Mouse (Mus musculus) ES-Bruce4 (cell line): Measurements from ENCODE around the gene Nrxn1. TPM values are rescaled to one million over a fixed set of nuclear protein-coding genes. Genes with fewer than 3 reads are reported as not detected.

Source experiments
- H3K27ac ChIP-seq: 2 replicates; pipeline ENCODE4 v1.5.1; 2012; ENCODE audit warnings: low read length, inconsistent platforms; ENCODE audit not compliant: insufficient read depth
- H3K27me3 ChIP-seq: 2 replicates; pipeline ENCODE4 v1.6.1; 2012; ENCODE audit warnings: mild to moderate bottlenecking, low read length, inconsistent platforms; ENCODE audit not compliant: control insufficient read depth, poor library complexity, insufficient read depth, severe bottlenecking
- H3K36me3 ChIP-seq: 2 replicates; pipeline ENCODE4 v1.6.1; 2012; ENCODE audit warnings: inconsistent platforms, mild to moderate bottlenecking, low read length, moderate library complexity; ENCODE audit not compliant: control insufficient read depth, poor library complexity, insufficient read depth, severe bottlenecking
- H3K4me1 ChIP-seq: one replicate; pipeline ENCODE4 v1.8.1; 2011; ENCODE audit warnings: low read length; ENCODE audit not compliant: control insufficient read depth, insufficient read depth
- H3K4me3 ChIP-seq: 2 replicates; pipeline ENCODE4 v1.5.1; 2011; ENCODE audit warnings: low read depth, mild to moderate bottlenecking, low read length
- H3K9ac ChIP-seq: 2 replicates; pipeline ENCODE4 v1.6.1; 2012; ENCODE audit warnings: low read depth, mild to moderate bottlenecking, inconsistent platforms; ENCODE audit not compliant: poor library complexity, severe bottlenecking
- H3K9me3 ChIP-seq: replicated peaks from 2 replicates; pipeline ENCODE4 v1.6.1; 2012; ENCODE audit warnings: mild to moderate bottlenecking, low read length, inconsistent platforms; ENCODE audit not compliant: control insufficient read depth, poor library complexity, insufficient read depth, severe bottlenecking
- CTCF ChIP-seq: IDR thresholded peaks from one replicate; pipeline ENCODE4 v1.8.1; 2011; ENCODE audit warnings: low read depth, low read length
- EP300 ChIP-seq: IDR thresholded peaks from 2 replicates; pipeline ENCODE4 v1.6.1; 2011; ENCODE audit warnings: low read depth, low read length; ENCODE audit not compliant: insufficient read depth
- POLR2A ChIP-seq: IDR thresholded peaks from one replicate; pipeline ENCODE4 v1.8.1; 2011; ENCODE audit warnings: low read length; ENCODE audit not compliant: insufficient read depth
- polyA plus RNA-seq: library from polyadenylated mRNA; stranded (reverse); fragments of >200 nt; gene quantifications from 2 replicates; pipeline ENCODE4 v1.2.4, GENCODE M21; 2011; ENCODE audit warnings: low read depth; ENCODE audit not compliant: missing spikeins, insufficient read depth, insufficient read length

The Nrxn1 gene
- polyA plus RNA-seq, 1 experiment, result 5.6 TPM

DNA sequence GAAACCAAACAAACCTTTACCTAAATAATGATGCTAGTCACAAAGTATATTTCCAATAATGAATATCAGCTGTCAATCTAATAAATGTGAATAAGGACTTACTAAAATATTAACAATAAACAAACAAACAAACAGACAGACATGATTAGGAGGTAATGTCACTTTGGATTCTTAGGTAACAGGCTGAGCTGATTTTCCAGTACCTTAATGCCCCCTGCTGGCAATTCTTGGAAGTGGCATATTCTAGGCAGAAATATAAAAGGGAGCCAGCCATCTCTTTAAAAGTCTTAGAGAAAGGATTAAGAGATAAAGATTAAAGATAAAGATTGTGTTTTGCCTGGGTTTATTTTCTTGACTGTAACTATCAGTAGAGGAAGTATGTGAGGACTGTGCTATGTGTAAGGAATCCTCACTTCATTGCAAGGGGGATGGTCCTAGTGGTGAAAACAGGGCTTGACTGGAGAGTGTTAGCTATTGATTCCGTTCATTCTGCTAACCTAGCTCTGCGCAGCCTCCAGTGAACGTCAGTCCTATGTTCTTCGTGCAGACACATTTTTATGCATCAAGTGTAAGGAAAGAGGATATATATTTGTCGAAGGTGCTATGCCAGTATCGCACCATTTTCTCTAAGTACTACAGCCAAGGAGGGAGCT lies 591.7 kb downstream of the Nrxn1 start:
- Histone ChIP-seq H3K9me3 (no peaks in the 10 kb centered on the region), H3K27me3 (no peaks in the 10 kb centered on the region), H3K27ac (no peak overlapping the region), H3K9ac (no peak overlapping the region), H3K4me3 (no peak overlapping the region), H3K4me1 (no peaks in the 10 kb centered on the region), H3K36me3 (no peaks in the 10 kb centered on the region)
- TF ChIP-seq EP300, result no peak
- TF ChIP-seq CTCF, result peak; percentile 2

DNA sequence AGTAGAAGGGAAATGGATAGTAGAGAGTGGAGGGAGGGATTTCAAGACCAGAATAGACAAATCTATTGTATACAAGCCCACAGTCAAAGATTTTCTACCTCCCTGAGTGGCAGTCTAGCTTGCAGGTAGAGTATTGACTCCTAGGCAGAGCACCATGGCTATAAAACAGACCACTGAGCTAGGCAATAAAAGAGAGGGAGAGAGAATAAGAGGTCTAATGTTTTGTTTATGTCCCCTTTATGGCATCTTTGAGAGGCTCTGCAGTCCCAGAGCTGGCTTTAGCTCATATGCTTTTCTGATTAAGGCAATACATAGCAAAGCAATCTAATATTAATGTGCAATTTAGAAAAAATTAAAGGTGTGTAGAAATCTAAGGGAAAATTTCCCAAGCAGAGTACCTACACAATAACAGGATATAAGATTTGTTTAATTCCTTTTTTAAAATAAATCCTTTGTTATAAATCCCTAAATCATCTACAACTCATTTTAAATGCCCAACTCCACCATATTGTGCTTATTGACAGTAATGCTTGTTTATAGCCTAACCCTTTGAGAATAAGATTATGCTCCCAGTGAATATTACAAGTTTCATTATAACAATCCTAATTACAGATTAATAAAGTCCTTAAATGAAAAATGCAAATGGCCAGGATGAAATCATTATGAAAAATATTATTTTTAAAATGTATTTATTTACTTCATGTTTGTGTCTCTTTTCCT lies 613.2 kb downstream of the Nrxn1 start:
- no peak overlapping the region for H3K4me3 ChIP-seq
- no peak overlapping the region for H3K27ac ChIP-seq
- TF ChIP-seq POLR2A (no peak), EP300 (no peak)
- H3K27me3 ChIP-seq, result no peaks in the 10 kb centered on the region
- H3K9me3 ChIP-seq, result no peaks in the 10 kb centered on the region
- no peaks in the 10 kb centered on the region for H3K36me3 ChIP-seq
- no peaks in the 10 kb centered on the region for H3K4me1 ChIP-seq
- H3K9ac ChIP-seq, result no peak overlapping the region

DNA sequence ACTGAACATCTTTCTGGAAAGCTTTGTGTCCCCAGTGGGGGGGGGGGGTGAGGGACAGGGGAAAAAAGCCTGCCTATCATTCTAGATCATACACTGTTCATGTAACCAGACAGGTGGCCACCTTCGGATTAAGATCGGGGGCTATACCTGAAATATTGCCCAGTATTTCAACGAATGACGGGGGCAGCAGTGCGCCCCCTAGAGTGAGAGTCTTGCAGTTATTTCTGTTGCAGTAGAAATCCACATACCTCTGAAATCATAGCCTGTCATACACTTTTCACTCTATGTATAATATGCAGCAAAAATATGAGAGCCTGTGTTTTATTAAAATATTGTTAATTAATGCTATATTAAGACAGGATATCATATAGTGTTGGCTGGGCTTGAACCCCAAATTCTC lies 636.1 kb downstream of the Nrxn1 start:
- no peaks in the 10 kb centered on the region for H3K4me1 ChIP-seq
- H3K27ac ChIP-seq, result no peak overlapping the region
- no peak overlapping the region for H3K4me3 ChIP-seq
- no peaks in the 10 kb centered on the region for H3K36me3 ChIP-seq
- H3K9ac ChIP-seq, result no peak overlapping the region
- peaks cover 16% of the 10 kb centered on the region for H3K27me3 ChIP-seq
- H3K9me3 ChIP-seq, result no peaks in the 10 kb centered on the region
- TF ChIP-seq POLR2A (no peak), EP300 (no peak), CTCF (peak; percentile 16)

DNA sequence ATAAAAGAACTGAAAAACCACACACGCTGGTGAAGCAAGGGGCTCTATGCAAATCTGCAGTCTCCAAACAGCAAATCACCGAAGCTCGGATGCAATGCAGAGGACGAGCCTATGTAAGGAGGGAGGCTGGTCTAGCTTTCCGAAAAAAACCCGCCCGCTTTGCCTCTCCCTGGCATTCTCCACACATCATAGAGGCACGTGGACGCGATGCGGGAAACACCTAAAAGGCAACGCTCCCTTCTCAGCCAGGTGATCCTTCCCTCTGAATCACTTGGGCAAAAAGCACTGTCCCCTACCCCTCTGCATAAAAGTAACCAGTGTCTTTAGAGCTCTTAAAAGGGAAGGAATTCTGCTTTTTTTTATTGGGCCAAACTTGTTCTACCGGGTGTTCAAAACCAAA lies 637.0 kb downstream of the Nrxn1 start:
- no peaks in the 10 kb centered on the region for H3K36me3 ChIP-seq
- peaks cover 16% of the 10 kb centered on the region for H3K27me3 ChIP-seq
- no peak overlapping the region for H3K27ac ChIP-seq
- 0 out of 2 replicates have a peak overlapping the region, but pooled peaks have one; percentile 6 for H3K4me3 ChIP-seq
- no peaks in the 10 kb centered on the region for H3K4me1 ChIP-seq
- no peaks in the 10 kb centered on the region for H3K9me3 ChIP-seq
- no peak overlapping the region for H3K9ac ChIP-seq
- TF ChIP-seq EP300 (no peak), POLR2A (no peak), CTCF (no peak)

DNA sequence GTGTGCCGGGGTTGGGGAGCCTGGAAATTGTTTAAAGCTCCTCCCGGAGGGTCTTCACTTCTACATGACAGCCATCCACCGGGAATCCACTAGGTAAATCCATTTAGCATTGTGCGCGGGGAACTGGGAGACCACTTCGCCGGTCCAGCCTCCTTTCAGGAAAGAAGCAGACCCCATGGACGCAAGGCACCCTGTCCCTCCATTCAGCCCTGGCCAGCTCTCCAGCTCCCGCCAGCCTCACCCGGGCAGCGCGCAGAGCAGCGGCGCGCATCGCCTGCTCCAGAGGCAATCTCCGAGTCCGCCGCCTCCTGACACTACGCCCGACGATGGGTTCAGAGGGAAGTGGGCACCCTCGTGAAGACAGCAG lies 637.5 kb downstream of the Nrxn1 start:
- H3K4me3 ChIP-seq, result peak overlapping the region; percentile 63
- peaks cover 16% of the 10 kb centered on the region for H3K27me3 ChIP-seq
- H3K4me1 ChIP-seq, result no peaks in the 10 kb centered on the region
- H3K27ac ChIP-seq, result no peak overlapping the region
- no peaks in the 10 kb centered on the region for H3K36me3 ChIP-seq
- peak overlapping the region; percentile 2 for H3K9ac ChIP-seq
- H3K9me3 ChIP-seq, result no peaks in the 10 kb centered on the region
- TF ChIP-seq CTCF, result no peak
- TF ChIP-seq POLR2A, result no peak
- TF ChIP-seq EP300, result no peak

DNA sequence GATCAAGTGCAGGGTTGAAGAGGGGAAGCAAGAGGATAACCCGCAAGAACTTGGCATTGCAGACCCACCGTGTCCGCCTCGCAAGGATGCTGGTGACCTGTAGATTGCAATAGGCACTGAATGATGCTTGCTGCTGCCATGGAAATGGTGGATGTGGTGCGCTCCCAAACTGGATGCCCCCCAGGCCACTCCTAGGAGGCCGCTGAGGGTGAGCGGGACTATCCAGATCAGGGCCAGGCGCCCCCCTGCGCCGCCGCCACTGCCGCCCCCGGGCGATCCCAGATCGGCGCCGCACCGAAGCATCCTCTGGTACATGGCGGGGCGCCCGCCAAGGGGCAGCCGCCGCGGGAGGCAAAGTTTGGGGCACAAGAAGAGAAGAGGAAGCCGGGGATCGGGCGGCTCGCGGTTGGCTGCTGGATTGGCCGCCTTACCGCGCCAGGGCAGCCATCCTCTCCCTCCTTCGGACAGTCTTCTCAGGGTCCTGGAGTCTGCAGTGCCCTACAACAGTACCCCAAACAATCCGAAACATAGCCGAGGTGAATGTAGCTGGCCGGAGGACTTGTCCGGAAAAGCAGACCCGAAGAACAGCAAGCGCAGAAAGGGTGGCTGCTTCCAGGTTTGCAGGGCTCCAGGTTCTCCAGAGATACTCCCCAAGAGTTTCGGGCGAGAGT lies 638.0 kb downstream of the Nrxn1 start:
- no peaks in the 10 kb centered on the region for H3K36me3 ChIP-seq
- TF ChIP-seq EP300 (no peak), POLR2A (no peak), CTCF (no peak)
- H3K27me3 ChIP-seq, result peaks cover 16% of the 10 kb centered on the region
- H3K4me1 ChIP-seq, result no peaks in the 10 kb centered on the region
- H3K9me3 ChIP-seq, result no peaks in the 10 kb centered on the region
- H3K4me3 ChIP-seq, result peak overlapping the region; percentile 63
- H3K9ac ChIP-seq, result peak overlapping the region; percentile 2
- no peak overlapping the region for H3K27ac ChIP-seq
